Mouse (Mus musculus): ENCODE results near the gene Srp9.
"Not testable (repeated sequence)": the region's sequence is repeated elsewhere in the genome, so short reads cannot be mapped to it uniquely, and the experiment has no call there.

Gene Srp9

DNA sequence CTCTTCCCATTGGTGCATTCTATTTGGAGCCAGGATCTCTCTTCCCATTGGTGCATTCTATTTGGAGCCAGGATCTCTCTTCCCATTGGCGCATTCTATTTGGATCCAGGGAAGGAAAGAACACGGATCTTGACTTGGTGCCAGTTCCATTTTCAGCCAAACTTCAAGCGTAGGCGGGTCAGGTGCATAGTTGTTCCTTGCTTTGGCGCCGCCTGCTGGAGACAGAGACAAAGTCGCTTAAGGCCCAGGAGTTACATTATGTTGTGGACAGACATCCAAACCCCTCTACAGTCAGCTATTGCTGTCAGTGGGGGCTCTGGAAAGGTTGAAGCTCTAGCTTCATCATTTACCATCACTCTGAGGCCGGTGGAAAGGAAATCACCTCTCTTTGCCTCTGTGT lies 18.8 kb downstream of the Srp9 start:
- in situ Hi-C loops (cut with MboI, MseI): loop anchor here (5.0 to 10.0 kb wide), 3 partner anchors 194 to 382 kb away; no protein-coding TSS in a partner anchor

DNA sequence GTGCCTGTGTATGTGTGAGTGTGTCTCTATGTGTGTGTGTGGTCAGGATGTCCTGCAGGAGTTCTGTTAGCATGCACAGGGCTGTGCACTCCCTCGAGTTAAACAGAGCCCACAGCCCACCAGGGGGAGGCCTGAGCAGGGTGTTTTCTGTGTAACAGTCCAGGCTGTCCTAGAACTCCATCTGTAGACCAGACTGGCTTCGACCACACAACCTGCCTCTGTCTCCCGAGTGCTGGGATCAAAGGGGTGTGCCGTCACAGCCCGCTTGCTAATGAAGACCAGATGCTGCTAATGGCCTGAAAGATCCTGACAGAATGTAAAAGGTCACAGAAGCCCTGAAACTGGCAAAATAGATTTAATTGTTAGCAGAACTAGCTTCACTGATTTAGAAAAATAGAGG lies 21.0 kb downstream of the Srp9 start:
- in situ Hi-C loops (cut with MboI, MseI): loop anchor here (10.0 kb wide), 1 partner anchor 379 kb away; no protein-coding TSS in a partner anchor

DNA sequence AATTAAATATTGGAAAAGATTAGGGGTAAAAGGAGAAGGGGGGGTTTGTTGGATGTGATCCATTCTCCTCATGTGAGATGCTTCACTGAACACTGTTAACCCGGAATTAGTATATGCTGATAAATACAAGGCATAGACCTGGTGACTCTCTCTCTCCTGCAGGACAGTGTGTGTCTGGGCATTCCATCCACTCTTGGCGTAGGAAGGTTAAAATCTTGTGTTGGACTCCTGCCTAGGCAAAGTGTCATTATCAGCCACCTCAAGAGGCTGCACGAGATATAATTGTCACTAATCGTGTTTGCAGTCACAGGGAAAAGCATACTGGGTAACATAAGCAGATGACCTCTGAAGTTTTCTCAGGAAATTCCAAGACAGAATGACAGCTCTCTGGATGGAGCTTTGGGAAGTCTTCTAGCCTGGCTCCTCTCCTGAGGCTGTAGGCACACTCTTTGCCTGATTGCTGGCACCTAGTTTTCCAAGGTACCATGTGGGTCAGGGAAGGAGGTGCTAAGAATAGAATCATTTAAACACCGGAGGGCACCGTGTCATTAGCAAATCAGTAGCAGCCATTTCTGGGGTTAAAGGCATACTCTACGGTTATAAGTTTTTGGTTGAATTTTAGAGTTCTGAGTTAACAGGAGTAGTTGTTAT lies 24.5 kb downstream of the Srp9 start:
- in situ Hi-C loops (cut with MboI, MseI): loop anchor here (10.0 kb wide), 1 partner anchor 376 kb away; no protein-coding TSS in a partner anchor

DNA sequence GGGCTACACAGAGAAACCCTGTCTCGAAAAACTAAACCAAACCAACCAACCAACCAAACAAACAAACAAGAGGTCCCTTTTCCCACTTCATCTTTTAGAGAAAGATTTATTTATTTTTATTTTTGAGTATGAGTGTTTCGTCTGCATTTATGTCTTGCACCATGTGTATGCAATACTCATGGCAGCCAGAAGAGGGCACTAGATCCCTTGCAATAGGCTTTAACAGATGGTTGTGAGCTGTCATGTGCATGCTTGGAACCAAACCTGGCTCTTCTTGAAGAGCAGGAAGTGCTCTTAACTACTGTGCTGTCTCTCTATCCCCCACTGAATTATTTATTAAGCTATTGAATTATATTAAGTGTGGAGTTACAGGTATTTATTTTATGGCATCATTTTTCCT lies 25.4 kb downstream of the Srp9 start:
- in situ Hi-C loops (cut with MboI, MseI): loop anchor here (10.0 kb wide), 1 partner anchor 375 kb away; no protein-coding TSS in a partner anchor

DNA sequence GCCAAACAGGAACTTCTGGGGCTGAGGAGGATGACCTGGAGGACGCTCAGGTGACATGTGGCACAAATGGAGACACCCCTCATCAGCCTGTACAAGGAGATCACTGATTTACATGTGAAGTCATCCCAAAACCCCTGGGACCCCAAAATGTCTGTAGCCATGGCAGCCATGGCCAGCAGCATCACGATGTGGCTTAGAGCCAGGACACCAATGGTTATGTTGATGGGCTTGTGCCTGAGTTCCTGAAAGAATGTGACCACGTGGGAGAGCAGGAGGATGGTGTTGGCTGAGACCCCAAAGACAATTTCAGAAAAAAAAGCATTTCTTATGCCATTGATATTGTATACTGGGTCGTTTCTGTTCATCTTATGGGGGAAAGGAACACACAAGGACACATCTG lies 33.2 kb downstream of the Srp9 start:
- in situ Hi-C loops (cut with MboI, MseI): loop anchor here (5.0 kb wide), 1 partner anchor 380 kb away; no protein-coding TSS in a partner anchor

DNA sequence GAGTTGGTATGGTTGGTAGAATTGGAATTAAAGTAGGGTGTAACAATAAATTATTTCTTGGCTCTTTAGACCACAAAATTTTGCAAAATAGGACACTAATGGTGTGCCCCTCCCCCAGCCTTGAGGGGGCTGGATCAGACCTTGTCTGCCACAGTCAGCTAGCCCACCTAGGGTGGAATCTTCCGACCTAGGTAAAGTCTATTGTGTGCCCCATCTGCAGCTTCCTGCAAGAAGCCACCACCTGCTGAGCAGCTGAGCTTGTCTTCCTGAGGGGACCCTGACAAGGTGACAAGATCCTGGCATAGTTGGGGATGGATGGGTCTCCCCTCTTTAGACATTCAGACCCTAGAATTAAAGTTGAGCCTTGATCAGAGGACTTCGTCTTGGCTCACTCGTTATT lies 35.0 kb downstream of the Srp9 start:
- in situ Hi-C loops (cut with MboI, MseI): loop anchor here (5.0 kb wide), 1 partner anchor 378 kb away; no protein-coding TSS in a partner anchor

DNA sequence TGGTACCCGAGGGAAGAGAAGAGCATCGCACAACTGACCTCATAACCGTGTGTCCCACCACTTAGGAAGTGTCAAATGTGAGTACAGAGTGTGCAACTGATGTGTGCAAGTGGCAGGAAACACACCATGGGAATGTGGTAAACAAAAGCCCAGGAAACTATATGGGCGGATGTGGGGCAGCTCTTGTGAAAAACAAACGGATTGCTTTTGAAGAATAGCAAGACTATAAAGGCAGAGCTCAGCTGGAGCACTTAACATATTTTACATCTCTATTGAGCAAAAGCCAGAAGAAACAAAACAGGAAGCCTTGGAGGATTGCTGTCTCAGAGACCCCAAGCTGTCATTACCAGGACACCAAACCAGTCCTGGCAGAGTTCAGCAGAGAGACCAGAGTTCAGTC lies 38.4 kb downstream of the Srp9 start:
- in situ Hi-C loops (cut with MboI, MseI): no loop called here

DNA sequence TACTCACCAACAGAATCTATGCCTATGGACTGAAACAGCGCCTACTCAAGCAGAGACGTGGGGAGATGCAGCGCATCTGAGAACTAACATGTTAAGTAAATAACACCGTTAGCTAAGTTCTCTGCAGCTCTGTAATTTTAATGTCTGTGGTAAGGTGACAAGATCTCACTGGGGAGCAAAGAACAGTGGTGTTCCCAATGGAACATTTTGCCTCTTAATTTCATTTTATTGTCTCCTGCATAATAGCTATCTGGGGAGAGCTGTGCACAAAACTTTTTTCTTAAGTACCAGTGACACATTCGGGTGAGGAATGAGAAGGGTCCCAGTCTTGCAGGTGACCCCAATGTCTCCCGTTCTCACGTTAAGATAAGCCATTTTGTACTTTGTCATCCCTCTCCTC lies 39.8 kb downstream of the Srp9 start, which contains the start of gene Vmn1r1:
Gene Vmn1r1 (minus strand): TSS at position 101 of the 400 bp plus-strand sequence.
- in situ Hi-C loops (cut with MboI, MseI): no loop called here

DNA sequence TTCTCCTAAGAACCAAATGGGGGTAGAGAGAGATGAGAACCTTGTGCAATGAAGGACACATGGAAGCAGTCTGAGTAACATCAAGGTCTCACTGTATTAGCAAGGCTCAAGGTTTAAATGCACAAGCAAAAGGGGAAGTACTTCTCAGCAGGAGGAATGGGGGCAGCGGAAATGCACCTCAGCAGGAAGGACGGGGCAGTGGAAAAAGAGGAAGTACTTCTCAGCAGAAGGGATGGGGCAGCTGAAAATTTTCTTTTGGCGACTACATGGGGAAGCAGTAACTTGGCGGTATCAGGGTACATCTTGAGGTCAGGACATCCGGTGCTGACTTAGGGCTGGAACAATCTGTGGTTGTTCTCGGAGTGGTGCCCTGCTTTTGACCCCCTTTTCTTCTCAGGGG lies 45.7 kb downstream of the Srp9 start:
- in situ Hi-C loops (cut with MboI, MseI): not testable (repeated sequence)

DNA sequence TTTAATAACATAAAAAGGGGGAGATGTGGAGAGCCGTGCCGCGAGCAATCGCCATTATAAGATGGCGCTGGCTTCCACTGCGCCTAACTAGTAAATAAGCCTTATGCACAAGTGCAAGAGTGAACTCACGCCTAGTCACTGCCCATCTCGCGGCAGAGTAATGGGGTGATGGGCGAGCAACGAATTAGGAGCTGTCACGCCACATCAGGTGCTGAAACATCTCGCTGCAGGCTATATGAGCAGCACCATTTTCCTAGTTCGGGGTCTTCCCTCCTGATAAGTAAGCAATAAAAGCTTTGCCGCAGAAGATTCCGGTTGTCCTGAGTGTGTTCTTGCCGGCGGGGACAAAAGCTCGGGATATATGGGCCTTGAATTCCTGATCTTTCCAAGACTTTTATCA lies 52.4 kb downstream of the Srp9 start:
- in situ Hi-C loops (cut with MboI, MseI): not testable (repeated sequence)

DNA sequence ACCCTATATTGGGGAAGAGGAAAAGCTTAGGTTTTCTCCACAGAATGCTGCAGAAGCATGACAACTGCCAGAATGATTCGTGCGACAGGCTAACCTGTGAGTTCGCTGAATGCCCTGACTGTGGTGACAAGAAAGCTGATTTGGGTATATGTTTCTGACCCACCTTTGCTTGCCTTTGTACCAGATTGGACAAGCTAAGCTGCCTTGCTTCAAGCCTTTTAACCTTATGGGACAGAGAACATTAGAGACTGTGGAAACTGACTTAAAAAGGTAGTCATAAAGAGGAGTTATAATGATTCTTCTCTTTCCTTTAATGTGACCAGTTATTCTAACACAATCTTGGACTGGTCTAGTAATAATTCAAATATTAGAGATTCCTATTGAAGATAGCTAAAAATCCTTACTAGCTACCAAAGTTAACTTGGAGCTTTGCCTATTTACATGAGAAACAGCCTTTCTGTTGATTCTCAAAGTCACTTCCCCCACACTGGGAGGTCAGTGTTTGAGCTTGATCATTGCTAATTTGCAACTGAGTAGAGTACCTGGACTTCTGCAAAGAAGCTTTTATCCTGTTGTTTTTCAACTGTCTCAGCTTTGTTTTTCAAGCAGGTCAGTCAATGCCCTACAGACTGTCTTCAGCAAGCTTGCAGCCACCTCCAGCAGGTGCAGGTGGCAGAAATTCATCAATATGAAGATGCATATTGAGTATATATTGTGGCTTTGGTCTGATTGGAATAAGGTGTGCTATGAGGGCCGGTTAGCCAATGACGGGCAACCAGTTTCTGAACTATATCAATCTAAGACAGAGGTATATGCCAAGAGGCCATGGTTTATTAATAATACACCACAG lies 57.1 kb downstream of the Srp9 start:
- in situ Hi-C loops (cut with MboI, MseI): no loop called here

Data from regulatory T cell (primary cell).